Mouse (Mus musculus) embryonic facial prominence, embryonic 11.5 days (tissue): ENCODE measurements around the gene Cbarp. TPM values are rescaled to one million over a fixed set of nuclear protein-coding genes. Genes with fewer than 3 reads are reported as not detected.
A peak's percentile ranks its signal among the peaks of the same experiment; 100 is the strongest.

Experiments
- ATAC-seq: fragments of 200-750 bp; cut with Nextera tagmentation; replicated peaks from 2 replicates; pipeline ENCODE4 v1.8.0; 2017; ENCODE audit warnings: low read depth; ENCODE audit not compliant: insufficient number of reproducible peaks, low FRiP score, low TSS enrichment
- DNase-seq: peaks from one replicate; pipeline ENCODE4 v3.0.0-alpha.2; 2015; ENCODE audit warnings: low spot score
- H3K27ac ChIP-seq: fragments of 300-500 bp; sonication (generic); replicated peaks from 2 replicates; pipeline ENCODE4 v1.5.1; 2014; ENCODE audit warnings: mild to moderate bottlenecking, low read depth, low read length, control low read depth
- H3K27me3 ChIP-seq: fragments of 300-500 bp; sonication (generic); 2 replicates; pipeline ENCODE4 v1.6.1; 2014; ENCODE audit warnings: mild to moderate bottlenecking, low read length, moderate library complexity, mixed read lengths; ENCODE audit not compliant: control insufficient read depth, insufficient read depth
- H3K36me3 ChIP-seq: fragments of 300-500 bp; sonication (generic); replicated peaks from 2 replicates; pipeline ENCODE4 v1.6.1; 2014; ENCODE audit warnings: low read depth, mild to moderate bottlenecking, low read length, moderate library complexity, mixed read lengths; ENCODE audit not compliant: control insufficient read depth, insufficient read depth
- H3K4me1 ChIP-seq: fragments of 300-500 bp; sonication (generic); 2 replicates; pipeline ENCODE4 v1.6.1; 2014; ENCODE audit warnings: low read length, mixed read lengths; ENCODE audit not compliant: control insufficient read depth, insufficient read depth
- H3K4me2 ChIP-seq: fragments of 300-500 bp; sonication (generic); 2 replicates; pipeline ENCODE4 v1.6.1; 2014; ENCODE audit warnings: low read depth, mild to moderate bottlenecking, control low read depth, low read length, moderate library complexity
- H3K4me3 ChIP-seq: fragments of 300-500 bp; sonication (generic); 2 replicates; pipeline ENCODE4 v1.5.1; 2014; ENCODE audit warnings: low read depth, low read length, control low read depth
- H3K9ac ChIP-seq: fragments of 300-500 bp; sonication (generic); replicated peaks from 2 replicates; pipeline ENCODE4 v1.6.1; 2014; ENCODE audit warnings: mild to moderate bottlenecking, control low read depth, low read length
- H3K9me3 ChIP-seq: fragments of 300-500 bp; sonication (generic); replicated peaks from 2 replicates; pipeline ENCODE4 v1.6.1; 2016; ENCODE audit warnings: mild to moderate bottlenecking, low read length, inconsistent platforms, mixed read lengths; ENCODE audit not compliant: control insufficient read depth
- WGBS: fragments of 180-500 bp; shearing (Covaris S2); extraction: QIAGEN DNeasy Blood & Tissue Kit; methylation state at CpG from one replicate; pipeline ENCODE4 v1.1.7; 2014; 5-methylcytosine and 5-hydroxymethylcytosine counted together
- polyA plus RNA-seq: library from polyadenylated mRNA; unstranded; fragments of >200 nt; fragmentation: Nextera tagmentation; extraction: Ambion mirVana; gene quantifications from 2 replicates; pipeline ENCODE4 v1.2.1, GENCODE M21; 2014

Cbarp gene
- polyA plus RNA-seq, 1 experiment from 2014 or later: 6.8 TPM

GRCm38 (mm10) chr10:80117736-80118135 lies 22.9 kb downstream of the Cbarp start:
- Histone ChIP-seq H3K27me3 (no peaks in the 10 kb centered on the region), H3K4me3 (peak overlapping the region; percentile 95), H3K4me2 (peak overlapping the region; percentile 86), H3K36me3 (peaks cover 4% of the 10 kb centered on the region), H3K9me3 (no peaks in the 10 kb centered on the region), H3K27ac (no peak overlapping the region), H3K4me1 (peaks cover 13% of the 10 kb centered on the region), H3K9ac (peak overlapping the region; percentile 87)
- 42% methylated on average over 1 of the region's 1 CpGs for WGBS
- no peak for ATAC-seq
- DNase-seq: no peak

DNA sequence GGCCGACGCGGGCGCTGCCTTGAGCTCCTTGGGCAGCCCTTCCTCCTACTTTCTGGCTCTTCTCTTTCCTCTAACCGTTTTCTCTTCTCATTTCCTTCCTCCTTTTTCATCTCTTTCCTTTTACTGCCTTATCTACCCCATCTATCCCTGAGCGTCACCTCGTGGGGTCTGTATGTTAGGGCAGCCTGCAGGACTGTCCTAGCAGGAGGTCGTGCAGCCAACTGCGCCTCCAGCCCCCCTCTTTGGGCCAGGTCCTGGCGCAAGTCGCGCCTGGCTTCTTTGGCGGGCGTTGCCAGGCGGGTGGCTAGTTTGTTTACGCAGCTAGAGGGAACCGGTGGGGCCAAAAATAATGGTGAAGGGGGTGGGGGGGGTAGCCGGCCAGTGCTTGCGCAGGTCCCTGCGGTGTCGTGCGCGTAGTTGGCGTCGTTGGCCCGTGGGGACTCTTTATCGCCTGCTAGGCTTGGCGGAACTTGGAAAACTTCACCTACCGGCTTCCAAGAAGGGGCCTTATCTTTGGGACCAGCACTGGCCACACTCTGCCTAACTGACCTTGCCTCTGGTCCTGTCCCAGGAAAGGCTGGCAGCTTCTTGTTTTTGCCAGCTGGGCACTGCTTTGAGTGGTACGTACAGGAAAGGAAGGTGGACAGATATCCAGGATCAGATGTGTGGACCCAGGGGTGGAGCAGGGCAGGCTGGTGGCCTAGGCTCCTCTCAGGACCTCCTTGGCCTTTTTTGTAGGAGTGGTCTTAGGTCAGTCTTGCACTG lies 23.5 kb downstream of the Cbarp start:
- peaks cover 4% of the 10 kb centered on the region for H3K36me3 ChIP-seq
- no peak overlapping the region for H3K27ac ChIP-seq
- peak overlapping the region; percentile 87 for H3K9ac ChIP-seq
- no peaks in the 10 kb centered on the region for H3K27me3 ChIP-seq
- H3K4me2 ChIP-seq: peak overlapping the region; percentile 86
- 5% methylated on average over 30 of the region's 30 CpGs for WGBS
- peak overlapping the region; percentile 95 for H3K4me3 ChIP-seq
- H3K4me1 ChIP-seq: peaks cover 13% of the 10 kb centered on the region
- no peak for DNase-seq
- ATAC-seq: no peak
- H3K9me3 ChIP-seq: no peaks in the 10 kb centered on the region

DNA sequence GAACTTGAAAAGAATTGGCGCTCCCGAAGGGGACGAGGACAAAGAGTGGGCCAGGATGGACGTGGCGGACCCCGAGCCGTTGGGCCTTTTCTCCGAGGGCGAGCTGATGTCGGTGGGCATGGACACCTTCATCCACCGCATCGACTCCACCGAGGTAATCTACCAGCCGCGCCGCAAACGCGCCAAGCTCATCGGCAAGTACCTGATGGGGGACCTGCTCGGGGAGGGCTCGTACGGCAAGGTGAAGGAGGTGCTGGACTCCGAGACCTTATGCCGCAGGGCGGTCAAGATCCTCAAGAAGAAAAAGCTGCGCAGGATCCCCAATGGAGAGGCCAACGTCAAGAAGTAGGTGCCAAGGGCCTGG lies 24.1 kb downstream of the Cbarp start:
- no peak overlapping the region for H3K27ac ChIP-seq
- peak overlapping the region; percentile 86 for H3K4me2 ChIP-seq
- H3K27me3 ChIP-seq: no peaks in the 10 kb centered on the region
- H3K4me1 ChIP-seq: peaks cover 13% of the 10 kb centered on the region
- peaks cover 2% of the 10 kb centered on the region for H3K36me3 ChIP-seq
- peak overlapping the region; percentile 95 for H3K4me3 ChIP-seq
- peak overlapping the region; percentile 87 for H3K9ac ChIP-seq
- WGBS: under 1% methylated on average over 27 of the region's 27 CpGs
- no peaks in the 10 kb centered on the region for H3K9me3 ChIP-seq
- ATAC-seq: no peak
- peak; percentile 32 for DNase-seq

DNA sequence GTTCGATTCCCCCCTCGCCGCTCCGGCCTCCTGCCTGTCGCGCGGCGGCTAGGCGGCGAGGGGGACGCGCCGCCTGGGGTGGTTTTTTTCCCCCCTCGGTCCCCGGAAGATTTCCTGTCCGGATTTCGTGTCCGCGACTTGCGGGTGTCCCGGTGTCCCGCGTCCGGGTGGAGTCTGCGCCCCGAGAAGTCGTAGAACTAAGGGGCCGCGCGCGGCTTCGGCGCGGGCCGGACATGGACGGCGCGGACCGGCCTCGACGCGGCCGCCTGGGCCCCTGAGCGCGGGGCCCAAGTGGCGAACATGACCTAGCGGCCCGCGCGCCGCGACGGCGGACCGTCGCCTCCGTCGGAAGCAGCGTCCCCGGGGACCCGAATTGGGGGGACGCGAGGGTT lies 24.7 kb downstream of the Cbarp start:
- 0% methylated on average over 63 of the region's 63 CpGs for WGBS

DNA sequence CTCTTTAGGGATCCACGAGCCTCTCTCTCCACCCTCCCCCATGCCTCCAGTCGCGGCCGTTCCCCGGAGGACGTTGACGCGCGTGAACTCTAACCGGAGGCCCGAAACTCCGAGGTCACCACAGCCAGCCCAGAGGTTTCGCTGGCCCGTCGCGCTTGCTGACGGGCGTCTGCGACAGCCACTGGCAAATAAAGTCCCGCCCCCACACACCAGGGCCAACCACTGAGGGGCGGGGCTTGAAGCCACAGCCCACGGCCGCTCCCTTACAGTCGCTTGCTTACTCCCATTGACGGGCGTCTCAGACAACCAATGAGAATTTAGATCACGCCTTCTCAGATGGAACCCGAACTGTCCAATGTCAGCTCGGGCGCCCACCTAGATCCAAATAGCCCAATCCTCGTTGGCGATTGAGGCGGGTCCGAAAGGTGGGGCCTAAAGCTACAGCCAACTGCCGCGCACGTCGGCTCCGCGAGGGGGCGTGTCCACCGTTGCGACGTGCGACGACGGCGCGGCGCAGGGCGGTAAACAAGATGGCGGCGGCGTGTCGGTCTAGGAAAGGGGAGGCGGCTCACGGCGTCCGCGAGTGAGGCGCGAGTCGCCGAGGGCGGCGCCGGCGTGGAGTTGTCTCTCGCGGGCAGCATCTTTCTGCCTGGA lies 25.2 kb downstream of the Cbarp start, which contains the start of gene Stk11:
Gene Stk11 (plus strand): TSS at position 514 of the 654 bp plus-strand sequence.
- Histone ChIP-seq H3K27me3 (no peaks in the 10 kb centered on the region), H3K9me3 (no peaks in the 10 kb centered on the region), H3K4me2 (peak within 1 kb of the TSS; percentile 86), H3K4me3 (peak within 1 kb of the TSS; percentile 95), H3K27ac (peak within 1 kb of the TSS; percentile 59; the same call in 1 of the 2 replicates), H3K4me1 (peaks cover 13% of the 10 kb centered on the region), H3K9ac (peak within 1 kb of the TSS; percentile 87), H3K36me3 (peaks cover 2% of the 10 kb centered on the region)
- ATAC-seq (peak; percentile 98), DNase-seq (peak; percentile 100)
- under 1% methylated on average over 70 of the region's 70 CpGs for WGBS

More for the DNA sequence above, 24.7 kb downstream of the Cbarp start:
- H3K9ac ChIP-seq: peak overlapping the region; percentile 87
- peak; percentile 36 for DNase-seq
- no peaks in the 10 kb centered on the region for H3K9me3 ChIP-seq
- peak overlapping the region; percentile 95 for H3K4me3 ChIP-seq
- no peak for ATAC-seq
- H3K27me3 ChIP-seq: no peaks in the 10 kb centered on the region
- peak overlapping the region; percentile 35; the same call in 1 of the 2 replicates for H3K27ac ChIP-seq
- peak overlapping the region; percentile 86 for H3K4me2 ChIP-seq
- H3K36me3 ChIP-seq: peaks cover 2% of the 10 kb centered on the region
- H3K4me1 ChIP-seq: peaks cover 13% of the 10 kb centered on the region

DNA sequence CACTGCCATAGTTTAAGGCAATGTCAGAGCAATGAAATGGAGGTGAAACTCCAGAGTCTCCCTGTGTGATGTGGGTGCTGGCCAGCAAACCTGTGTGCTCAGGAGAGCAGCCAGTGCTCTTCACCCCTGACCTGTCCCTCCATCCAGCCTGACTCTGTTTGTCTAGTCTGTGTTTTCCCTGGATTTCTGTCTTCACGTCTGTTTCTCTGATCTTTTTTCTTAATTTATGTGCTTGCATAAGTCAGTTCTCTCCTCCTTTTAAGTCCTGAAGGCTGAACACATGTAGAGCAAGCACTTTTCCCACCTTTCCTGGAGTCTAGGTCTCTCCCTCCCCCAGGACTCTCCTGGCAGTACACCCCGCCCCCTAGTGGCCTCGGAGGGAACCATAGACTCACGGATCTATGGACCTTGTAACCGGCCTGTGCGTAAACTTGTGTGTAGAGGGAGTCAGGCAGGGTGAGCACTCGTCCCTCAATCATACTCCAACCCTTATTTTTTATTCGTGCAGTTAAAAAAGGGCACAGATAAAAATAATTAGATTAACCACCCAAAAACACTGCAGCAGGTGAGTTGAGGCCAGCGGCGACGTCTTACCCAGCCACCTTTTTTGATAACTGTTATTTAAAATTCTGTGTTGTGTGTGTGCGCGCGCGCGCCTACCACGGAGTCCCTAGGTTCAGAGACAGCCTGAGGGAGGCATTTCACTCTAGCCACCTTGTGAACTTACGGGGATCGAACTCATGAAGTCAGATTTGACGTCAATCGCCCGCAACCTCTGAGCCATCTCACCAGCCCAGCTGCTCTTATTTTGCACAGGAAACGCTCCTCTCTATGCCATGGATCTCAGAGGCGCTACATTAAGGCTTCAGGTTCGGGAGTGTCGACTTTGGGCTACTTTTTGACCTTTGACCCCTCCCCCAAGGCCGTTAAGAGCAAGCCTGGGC lies 26.0 kb downstream of the Cbarp start:
- Histone ChIP-seq H3K27me3 (no peaks in the 10 kb centered on the region), H3K4me1 (peaks cover 13% of the 10 kb centered on the region), H3K9me3 (no peaks in the 10 kb centered on the region), H3K36me3 (peaks cover 2% of the 10 kb centered on the region; the same call in 1 of the 2 replicates), H3K4me2 (peak overlapping the region; percentile 61), H3K27ac (peak overlapping the region; percentile 59; the same call in 1 of the 2 replicates), H3K9ac (peak overlapping the region; percentile 58), H3K4me3 (peak overlapping the region; percentile 95)
- DNase-seq (peak; percentile 98), ATAC-seq (peak; percentile 68)
- 2% methylated on average over 27 of the region's 27 CpGs for WGBS

DNA sequence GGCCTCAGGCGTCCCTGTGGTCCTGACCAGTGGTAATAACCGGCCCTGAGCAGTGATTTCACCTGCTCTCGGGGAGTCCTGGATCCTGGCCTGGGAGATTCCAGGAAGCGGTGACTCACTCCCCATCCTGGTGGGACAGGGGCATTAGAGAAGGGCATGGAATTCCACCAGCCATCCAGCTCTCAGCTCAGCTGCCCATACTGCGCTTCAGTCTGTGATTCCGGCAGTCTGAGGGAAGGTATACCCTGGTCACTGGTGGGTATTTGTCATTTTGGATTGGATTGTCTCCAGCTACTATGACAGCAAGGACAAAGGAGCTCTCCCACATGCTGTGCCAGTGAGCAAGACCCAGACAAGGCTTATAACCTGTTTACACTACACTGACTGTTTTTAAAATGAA lies 33.0 kb downstream of the Cbarp start:
- no peak for DNase-seq
- H3K27me3 ChIP-seq: no peaks in the 10 kb centered on the region
- 63% methylated on average over 6 of the region's 6 CpGs for WGBS
- no peak for ATAC-seq
- H3K4me1 ChIP-seq: no peaks in the 10 kb centered on the region
- H3K9me3 ChIP-seq: no peaks in the 10 kb centered on the region
- H3K36me3 ChIP-seq: no peaks in the 10 kb centered on the region
- no peak overlapping the region for H3K9ac ChIP-seq
- no peak overlapping the region for H3K4me3 ChIP-seq
- no peak overlapping the region for H3K4me2 ChIP-seq
- no peak overlapping the region for H3K27ac ChIP-seq
